Mouse (Mus musculus) cerebellum, adult (tissue): ENCODE data around the gene Gipc3.
A peak's percentile ranks its signal among the peaks of the same experiment; 100 is the strongest.

Source experiments
- ATAC-seq: cut with Nextera tagmentation; 2 replicates; pipeline ENCODE4 v1.9.2; 2017; ENCODE audit warnings: mild to moderate bottlenecking, moderate library complexity, mixed read lengths; ENCODE audit not compliant: insufficient number of reproducible peaks, low FRiP score, low TSS enrichment

Gipc3 gene

DNA sequence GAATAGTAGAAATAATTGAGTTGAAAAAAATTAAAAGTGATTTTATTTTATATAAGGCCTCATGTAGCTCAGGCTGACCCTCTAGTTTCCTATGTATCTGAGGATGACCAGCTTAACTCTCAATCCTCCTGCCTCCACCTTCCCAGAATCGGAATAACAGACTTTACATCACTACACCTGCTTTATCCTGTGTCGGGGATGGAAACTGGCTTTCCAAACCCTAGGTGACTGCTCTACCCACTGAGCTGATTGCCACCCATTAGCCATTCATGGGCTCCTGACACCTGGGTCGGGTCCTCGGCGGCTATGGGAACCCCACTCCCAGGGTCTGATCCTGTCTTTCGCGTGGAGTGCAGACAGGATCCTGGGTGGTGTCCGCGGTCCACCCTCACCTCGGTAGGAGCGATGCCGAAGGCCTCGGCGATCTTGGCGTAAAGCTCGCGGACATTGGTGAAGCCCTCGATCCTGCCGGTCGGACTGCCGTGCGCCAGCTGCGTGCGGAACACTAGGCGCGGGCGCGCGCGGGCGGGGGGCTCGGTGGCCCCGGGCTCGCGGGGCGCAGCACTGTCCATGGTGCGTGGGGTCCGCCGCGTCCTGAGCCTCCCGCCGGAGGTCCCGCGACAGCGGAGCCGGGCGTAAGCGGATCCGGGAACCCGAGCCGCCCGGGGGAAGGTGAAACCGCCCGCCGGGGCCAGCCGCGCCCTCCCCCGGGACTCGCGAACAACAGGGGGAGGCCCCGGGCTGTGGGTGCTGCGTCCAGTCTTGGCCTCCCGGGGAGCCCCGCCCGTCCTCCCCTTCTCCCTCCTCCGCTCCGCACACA lies at the start of gene Gipc3:
Gene Gipc3, minus strand, starts transcription at position 581 of the 820 bp plus-strand sequence.
- ATAC-seq, result no peak

DNA sequence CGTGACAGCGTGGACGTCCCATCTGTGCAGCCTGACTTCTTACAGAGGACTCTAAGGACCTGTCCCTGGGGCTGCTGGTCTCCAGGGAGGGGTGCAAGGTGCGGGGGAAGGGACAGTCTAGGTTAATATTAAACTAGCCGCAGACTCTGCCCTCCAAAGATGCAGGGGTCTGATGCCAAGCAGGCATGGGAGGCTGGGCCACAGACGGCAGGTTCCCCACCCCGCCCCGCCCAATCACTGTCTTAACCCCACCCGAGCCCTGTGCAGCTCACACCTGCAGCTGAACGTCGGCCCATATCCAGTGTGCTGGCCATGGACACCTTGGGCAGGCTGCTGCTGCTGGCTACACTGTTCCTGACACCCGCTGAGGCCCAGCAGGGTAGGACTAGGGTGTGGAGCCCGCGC lies 49.7 kb upstream of the Gipc3 start, which contains the start of gene Smim24:
Gene Smim24, plus strand, starts transcription at position 271 of the 405 bp plus-strand sequence.
- no peak for ATAC-seq

DNA sequence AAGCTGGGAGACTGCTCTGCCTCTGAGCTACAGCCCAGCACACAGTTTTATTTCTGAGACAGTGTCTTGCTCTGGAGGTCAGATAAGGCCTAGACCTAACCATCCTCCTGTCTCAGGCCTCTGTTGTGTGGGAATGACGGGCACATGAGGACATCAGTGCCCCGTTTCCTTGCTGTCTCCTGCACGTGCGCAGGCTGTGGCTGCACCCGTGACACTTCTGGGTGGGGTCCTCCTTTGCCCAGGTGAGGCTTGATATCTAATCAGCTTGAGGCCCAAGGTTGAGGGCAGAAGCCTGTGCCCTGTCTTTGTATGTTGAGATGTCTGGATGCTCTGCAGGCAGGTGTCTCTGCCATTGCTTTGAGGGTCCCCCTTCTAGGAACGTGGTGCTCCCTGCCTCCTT lies 49.2 kb upstream of the Gipc3 start:
- ATAC-seq, result no peak

DNA sequence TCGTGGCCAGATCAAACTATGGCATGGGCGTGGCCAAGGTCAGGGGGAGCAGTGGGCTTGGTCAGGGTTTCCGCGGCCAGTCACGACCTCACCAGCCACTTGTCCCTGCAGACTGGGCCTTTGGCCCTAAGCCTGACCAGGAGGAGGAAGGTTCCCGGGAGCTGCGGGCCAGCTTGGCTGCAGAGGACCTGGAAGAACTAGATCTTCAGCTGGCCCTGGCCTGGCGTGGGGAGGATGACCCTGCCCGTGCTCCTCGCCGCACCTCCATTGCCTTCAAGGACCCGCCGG lies 47.6 kb upstream of the Gipc3 start:
- no peak for ATAC-seq

DNA sequence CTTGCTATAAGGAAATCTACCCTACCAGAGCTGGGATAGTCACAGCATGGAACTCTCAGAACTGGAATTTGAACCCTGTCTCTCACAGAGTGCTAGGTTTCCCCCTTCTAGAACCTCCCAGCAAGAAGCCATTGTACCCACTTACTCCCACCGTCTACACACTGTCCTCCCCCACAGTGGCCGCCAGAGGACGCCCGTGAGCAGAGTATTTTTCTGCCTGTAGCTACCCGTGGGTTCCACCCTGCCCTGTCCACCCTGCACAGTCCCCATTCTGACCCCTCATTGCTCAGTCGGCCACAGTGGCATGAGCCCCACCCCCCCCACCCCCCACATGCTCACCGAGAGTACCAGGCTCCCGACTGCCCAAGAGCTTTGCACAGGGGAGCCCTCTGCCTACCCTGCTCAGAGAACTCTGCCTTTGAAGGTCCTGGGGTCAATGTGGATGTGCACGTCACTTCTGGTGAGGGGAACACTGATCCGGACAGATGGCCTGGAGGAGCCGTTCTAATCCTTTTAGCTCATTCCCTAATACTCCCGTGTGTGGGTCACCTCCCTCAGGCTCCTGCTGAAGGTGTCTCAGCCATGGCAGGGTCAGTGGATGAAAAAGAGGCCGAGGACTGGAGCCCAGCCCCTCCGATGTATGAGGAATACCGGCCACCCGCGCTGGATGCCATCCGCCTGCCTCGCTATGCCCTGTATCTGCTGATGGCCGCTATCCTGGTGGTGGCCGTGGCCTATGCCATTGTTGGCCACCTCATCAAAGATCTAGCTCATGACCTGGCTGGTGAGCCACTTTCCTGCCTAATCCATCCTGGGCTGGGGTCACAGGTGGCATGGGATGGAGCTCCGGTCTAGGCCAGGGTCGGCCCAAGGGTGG lies 47.0 kb upstream of the Gipc3 start:
- no peak for ATAC-seq

DNA sequence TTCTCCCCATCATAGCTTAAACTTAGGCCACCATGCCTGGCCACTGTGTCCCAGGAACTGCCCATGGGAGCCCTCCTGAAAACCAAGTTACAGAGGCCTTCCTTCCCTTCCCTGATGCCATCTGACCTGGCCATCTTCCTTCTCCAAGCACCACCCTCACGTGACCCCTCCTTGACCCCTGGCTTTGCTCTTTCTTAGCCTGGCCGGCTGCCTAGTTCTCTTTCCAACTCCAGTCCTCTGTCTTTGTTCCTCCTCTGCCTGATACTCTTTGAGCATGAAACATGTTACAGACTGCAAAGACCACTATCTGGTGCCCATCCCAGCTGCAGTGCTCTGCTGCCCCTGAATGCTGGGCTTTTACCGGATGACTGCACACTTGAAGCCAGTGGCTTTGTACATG lies 46.3 kb upstream of the Gipc3 start:
- no peak for ATAC-seq

DNA sequence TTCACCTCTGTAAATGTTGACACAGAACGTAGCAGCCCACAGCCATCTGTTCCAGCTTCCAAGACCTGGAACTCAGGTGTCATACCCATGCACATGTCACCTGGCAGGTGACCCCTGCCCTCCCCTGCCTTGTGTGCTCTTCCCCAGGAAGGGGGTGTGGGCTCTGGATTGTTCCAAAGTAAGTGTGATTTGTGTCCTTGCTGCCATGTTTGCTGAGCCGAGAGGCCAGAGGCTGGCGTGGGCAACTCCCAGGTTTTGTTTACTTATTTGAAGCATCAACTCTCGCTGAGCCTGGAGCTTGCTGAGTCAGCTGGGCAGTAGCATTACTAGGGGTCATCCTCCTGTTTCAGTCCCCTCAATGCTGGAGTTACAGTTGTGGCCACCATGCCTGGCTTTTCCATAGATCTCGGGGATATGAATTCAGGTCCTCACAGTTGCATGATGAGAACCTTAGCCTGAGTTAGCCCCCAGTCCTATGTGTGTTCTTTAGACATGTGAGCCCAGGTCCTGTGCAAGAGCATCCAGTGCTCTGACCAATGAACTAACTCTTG lies 45.5 kb upstream of the Gipc3 start, which contains the start of gene Gm48552:
Gene Gm48552, plus strand, starts transcription at position 501 of the 551 bp plus-strand sequence.
- ATAC-seq, result no peak

DNA sequence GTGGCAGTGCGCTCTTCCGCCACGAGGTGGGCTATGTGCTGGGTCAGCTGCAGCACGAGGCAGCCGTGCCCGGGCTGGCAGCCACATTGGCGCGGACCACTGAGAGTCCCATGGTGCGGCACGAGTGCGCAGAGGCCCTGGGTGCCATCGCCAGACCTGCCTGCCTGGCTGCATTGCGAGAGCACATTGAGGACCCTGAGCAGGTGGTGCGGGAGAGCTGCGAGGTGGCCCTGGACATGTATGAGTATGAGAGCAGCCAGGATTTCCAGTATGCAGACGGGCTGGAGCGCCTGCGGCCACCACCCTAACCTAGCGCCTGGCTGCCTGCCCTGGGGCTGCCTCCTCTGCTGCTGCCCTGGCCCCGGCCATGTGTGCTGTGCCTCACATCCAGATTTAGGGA lies 44.6 kb upstream of the Gipc3 start:
- ATAC-seq, result no peak

DNA sequence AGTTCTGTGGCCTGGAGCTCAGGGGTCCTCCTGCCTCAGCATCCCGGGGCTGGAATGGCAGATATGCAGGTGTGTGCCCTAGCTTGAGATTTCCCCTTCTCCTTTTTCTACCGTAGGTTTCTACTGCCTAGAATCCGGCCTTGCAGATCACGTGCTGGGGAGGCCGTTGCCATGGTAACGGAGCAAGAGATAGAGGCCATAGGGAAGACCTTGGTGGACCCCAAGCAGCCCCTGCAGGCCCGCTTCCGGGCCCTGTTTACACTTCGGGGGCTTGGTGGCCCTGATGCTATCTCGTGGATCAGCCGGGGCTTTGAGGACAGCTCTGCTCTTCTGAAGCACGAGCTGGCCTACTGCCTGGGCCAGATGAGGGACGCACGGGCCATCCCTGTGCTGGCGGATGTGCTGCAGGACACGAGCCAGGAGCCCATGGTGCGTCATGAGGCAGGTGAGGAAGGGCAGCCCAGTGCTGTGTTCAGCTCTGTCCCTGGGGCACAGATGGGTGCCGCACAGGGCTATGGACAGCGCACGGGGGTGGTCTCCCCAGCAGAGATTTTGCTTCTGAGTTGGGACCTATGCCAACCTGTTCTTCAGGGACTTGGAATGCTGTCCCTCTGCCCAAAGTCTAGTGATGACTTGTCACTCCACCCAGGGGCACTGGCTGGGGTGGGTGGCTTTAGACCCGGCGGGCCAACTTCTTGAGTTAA lies 42.7 kb upstream of the Gipc3 start:
- no peak for ATAC-seq

DNA sequence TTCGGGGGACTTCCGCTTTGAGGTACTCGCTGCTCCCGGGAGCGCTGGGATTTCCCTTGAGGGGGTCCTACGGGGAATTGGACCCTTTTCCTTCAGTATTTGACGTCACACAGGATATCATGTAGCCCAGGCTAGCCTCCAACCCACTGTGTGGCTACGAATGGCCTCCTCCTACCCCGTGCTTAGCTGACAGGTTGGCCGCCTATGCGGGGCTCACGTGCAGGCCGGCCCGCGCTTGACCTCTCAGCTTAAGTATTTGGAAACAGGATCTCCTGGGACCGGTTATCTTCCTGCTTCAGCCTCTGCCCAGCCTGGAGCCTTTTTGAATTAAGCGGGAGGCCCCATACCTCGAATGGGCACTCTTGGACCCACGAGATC lies 41.5 kb upstream of the Gipc3 start:
- ATAC-seq, result no peak

DNA sequence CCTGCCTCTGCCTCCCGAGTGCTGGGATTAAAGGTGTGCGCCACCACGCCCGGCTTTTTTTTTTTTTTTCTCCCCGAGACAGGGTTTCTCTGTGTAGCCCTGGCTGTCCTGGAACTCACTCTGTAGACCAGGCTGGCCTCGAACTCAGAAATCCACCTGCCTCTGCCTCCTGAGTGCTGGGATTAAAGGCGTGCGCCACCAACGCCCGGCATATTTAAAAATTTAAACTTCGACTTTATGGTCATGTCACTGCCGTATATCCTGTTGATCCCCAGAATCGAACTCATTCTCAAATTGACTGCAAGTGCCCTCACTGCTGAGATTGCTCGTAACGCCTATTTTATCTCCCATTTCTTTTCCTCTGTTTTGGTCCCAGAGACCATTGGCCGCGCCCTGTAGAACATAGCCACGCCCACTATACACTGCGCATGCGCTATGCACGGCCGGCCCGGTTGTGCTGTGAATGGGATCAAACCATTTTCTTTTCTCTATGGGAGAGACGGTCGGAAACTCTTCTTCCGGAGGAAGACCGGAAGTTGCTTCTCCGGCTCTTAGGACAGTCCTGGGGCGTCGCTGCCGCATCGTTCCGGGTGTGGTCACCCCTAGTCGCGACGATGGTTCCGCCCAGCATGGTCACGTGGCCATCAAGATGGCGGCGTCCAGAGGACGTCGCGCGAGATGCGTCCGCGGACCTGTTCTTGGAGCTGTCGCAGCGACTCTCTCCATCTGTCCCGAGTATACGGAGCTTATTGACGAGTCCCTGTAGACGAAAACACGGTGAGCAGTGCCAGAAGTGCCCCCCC lies 40.9 kb upstream of the Gipc3 start, which contains the start of the genes Dohh and Gm48551:
Gene Dohh, plus strand, starts transcription at position 627 of the 803 bp plus-strand sequence.
Gene Gm48551, plus strand, starts transcription at position 665 of the 803 bp plus-strand sequence.
- ATAC-seq, result peak; percentile 94

DNA sequence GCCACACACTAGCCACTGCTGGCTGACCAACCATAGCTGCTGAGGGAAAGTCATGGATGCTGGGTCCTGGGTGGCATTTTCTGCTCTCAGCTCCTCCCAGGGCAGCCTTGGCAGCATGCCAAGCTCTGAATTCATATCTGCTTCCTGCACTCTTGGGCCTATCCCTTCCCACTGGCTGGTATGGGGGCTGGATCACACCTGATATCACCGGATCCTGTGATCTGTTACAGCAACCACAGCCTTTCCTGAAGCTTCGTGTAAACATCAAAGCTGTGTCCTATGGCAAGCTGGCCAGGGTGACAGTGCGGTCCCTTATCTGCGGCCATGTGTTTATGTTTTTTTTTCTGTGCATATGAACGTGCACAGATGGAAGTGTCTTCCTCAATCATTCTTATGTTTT lies 39.0 kb upstream of the Gipc3 start:
- no peak for ATAC-seq

DNA sequence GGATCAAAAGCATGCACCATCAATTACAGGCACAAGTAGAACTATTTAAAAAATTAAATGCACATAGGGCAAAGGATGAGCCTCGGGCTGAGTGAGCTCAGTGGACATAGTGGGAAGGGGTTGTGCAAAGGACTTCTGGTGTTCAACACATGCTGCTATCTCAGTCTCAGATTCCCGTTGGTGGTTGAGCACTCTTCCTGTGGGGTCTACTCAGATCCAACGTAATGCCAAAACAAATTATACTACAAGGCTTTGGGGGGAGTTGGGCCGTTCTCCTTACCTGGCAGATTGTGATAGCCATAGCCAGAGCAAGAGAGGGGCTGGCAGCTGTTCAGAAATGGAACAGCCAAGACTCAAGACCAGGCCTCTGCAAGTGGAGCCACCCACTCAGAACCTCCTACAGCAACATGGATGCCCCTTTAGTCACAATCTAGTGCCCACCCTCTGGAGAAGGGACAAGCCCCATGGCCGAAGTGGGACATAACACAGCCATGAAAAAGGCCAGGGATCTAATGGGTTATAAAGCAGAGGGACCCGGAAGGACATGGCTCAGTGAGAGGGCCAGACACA lies 36.8 kb upstream of the Gipc3 start:
- ATAC-seq, result no peak

DNA sequence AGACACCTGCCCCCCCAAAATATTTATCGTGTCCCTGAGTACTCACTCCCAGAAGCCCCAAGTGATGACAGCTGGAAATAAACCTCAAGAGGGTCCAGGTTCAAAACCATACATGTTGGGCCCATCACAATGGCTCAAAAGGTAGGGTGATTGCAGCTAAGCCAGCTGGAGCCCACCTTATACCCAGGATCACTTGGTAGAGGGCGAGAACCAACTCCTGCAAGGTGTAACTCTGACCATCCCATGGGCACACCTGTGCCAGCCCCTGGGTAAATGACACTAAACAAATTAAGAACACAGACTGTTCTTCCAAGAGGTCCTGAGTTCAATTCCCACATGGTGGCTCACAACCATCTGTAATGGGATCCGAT lies 36.1 kb upstream of the Gipc3 start:
- ATAC-seq, result no peak

DNA sequence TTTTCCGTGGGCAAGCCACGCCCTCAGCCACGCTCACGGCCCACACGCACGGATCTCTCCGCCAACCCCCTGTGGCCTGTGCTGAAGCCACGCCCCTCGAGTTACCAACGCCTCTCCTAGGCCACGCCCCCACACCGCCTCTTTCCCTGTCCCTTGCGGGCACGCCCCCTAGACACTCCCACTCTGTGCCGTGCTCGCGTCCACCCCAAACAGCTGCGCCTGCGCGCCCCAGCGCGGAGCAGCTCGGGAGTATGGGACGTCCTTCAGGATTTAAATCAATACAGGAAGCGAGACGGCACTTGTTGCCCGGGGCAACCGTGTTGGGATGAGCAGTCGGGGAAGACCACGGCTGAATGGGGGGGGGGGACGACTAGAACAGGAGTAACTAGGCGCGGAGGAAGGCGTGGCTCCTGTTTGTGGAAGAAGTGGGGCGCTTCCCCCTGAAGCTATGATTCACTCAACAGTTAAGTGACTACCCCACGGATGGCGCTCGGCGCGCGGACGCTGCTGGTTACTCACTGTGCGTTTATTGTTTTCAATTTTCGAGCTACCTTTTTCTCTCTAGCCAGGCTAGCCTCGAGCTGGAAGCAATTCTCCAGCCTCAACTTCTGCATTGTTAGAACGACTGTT lies 35.6 kb upstream of the Gipc3 start:
- peak; percentile 91 for ATAC-seq

DNA sequence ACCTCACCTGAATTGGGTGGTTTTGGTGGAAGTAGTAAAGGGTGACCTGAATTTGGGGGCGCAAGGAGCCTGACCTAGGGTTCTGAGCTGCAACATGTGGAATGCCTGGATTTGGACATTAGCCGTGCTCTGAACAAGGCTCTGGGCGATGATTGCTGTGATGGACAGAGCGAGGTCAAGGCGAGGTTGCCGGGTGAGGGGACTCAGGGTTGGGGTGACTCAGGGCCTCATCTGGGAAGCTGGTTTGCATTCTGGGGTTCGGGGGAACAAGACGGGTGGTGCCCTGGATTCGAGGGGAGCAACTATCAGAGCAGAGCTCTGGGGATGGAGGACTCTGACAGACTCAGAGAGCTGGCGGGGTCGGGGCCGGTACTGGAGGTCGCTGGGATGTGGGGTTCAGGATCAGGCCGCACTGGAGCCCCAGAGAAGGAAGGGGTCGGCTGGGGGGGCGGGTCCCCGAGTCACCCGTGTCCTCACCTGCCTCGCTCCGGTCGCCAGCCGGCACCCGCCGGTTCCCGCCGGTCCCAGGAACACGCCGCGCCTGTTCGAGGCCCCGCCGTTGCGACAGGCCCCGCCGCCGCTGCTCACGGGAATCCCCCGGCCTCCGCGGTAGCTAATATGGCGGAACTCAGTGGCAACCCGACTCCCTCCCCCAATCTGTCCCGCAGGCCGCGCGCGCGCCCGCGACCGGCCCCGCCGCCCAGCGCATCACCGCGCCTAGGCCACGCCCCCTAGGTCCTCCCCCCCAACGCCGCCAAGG lies 34.9 kb upstream of the Gipc3 start, which contains the start of gene Fzr1:
Gene Fzr1, minus strand, starts transcription at position 724 of the 760 bp plus-strand sequence.
- no peak for ATAC-seq

DNA sequence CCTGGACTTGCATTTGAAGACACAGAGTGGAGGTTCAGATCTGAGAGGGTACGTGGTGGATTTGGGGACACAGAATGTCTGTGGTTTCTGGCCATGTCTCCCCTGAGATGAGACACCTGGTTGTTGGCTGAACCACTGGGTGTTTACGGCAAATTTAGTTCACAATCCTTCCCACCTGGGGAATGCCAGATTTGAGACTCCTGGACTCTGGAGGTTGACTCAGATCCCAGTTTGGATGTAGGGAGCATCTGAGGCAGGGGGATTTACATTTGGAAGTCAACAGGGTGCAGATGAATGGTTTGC lies 34.2 kb upstream of the Gipc3 start:
- no peak for ATAC-seq
